8 mouse cellular contexts compared by ENCODE assay signal in genomic region chr4:125123279-125123671, GRCm38 (mm10). TPM values are rescaled to one million over a fixed set of nuclear protein-coding genes. Genes with fewer than 3 reads are reported as not detected.
A peak's percentile ranks its signal among the peaks of the same experiment; 100 is the strongest.
DNase-seq lines count a peak whose midpoint lies in the region; ATAC-seq and TF ChIP-seq lines count a peak whose summit lies in the region.

No protein-coding gene starts in this region.

- 66% methylated on average over 7 of the region's 7 CpGs for WGBS in kidney, adult 2 months
- 74% methylated on average over 7 of the region's 7 CpGs for WGBS in intestine, embryonic 15.5 days

- no peaks in the 10 kb centered on the region for H3K27me3 ChIP-seq in kidney, adult 2 months (replicated peaks; ENCODE audit: control insufficient read depth, insufficient read depth, low read length)
- no peaks in the 10 kb centered on the region for H3K27me3 ChIP-seq in intestine, embryonic 15.5 days (replicated peaks)

- peak; percentile 4 for ATAC-seq in activated CD4-positive, CD25-positive, alpha-beta regulatory T cell, adult 4 months
- no peak for ATAC-seq in intestine, embryonic 15.5 days
- peak; percentile 13 for ATAC-seq in megakaryocyte progenitor cell, adult 5-6 weeks (replicated peaks; ENCODE audit: poor library complexity)

- peak overlapping the region; percentile 34 for H3K4me2 ChIP-seq in intestine, embryonic 15.5 days (replicated peaks)

- H3K9me3 ChIP-seq in intestine, embryonic 15.5 days, result no peaks in the 10 kb centered on the region

- H3K9ac ChIP-seq in intestine, embryonic 15.5 days, result no peak overlapping the region

- no peak overlapping the region for H3K4me3 ChIP-seq in kidney, adult 2 months (ENCODE audit: insufficient read depth, low read depth, low read length)
- no peak overlapping the region for H3K4me3 ChIP-seq in intestine, embryonic 15.5 days (replicated peaks)

- DNase-seq in kidney, adult 2 months, result peak; percentile 65
- no peak for DNase-seq in kidney, adult 18-20 months
- no peak for DNase-seq in frontal cortex, postnatal 10 days (ENCODE audit: low spot score in 2 of 2)
- no peak for DNase-seq in embryo, embryonic 9.5 days (ENCODE audit: extremely low spot score)
- no peak for DNase-seq in ovary, adult 18-20 months (ENCODE audit: low spot score)

- no peak for TF ChIP-seq POLR2A in kidney, adult 2 months (IDR thresholded peaks at IDR 0.05; ENCODE audit: low read depth, low read length)

- H3K36me3 ChIP-seq in kidney, adult 2 months (ENCODE audit: control insufficient read depth, insufficient read depth, low read length), result no peaks in the 10 kb centered on the region
- H3K36me3 ChIP-seq in intestine, embryonic 15.5 days, result no peaks in the 10 kb centered on the region

- no peak for TF ChIP-seq CTCF in kidney, adult 2 months (conservative IDR thresholded peaks at IDR 0.05; ENCODE audit: insufficient read depth, insufficient read length, low read depth, low read length)

- H3K27ac ChIP-seq in kidney, adult 2 months (ENCODE audit: insufficient read depth, low read depth, low read length), result peak overlapping the region; percentile 73
- H3K27ac ChIP-seq in intestine, embryonic 15.5 days, result peak overlapping the region; percentile 88

- H3K4me1 ChIP-seq in kidney, adult 2 months (ENCODE audit: control insufficient read depth, insufficient read depth, low read length), result peaks cover 50% of the 10 kb centered on the region
- H3K4me1 ChIP-seq in intestine, embryonic 15.5 days (replicated peaks), result peaks cover 45% of the 10 kb centered on the region

RNA-seq across cellular contexts. Expression of gene Zc3h12a, which starts 4.4 kb away (rescaled TPM):
- 4.4 and 5.3 TPM in 2 replicates for polyA plus RNA-seq in kidney, adult 2 months (2012; rRNA removed)
- 1 to 10 TPM; 5.0 to 5.9 TPM for polyA plus RNA-seq in activated CD4-positive, CD25-positive, alpha-beta regulatory T cell, adult 4 months (2017; shearing (Covaris generic))
- 1.4 and 1.8 TPM in 2 replicates for polyA plus RNA-seq in intestine, embryonic 15.5 days (2015; fragmentation: Nextera tagmentation; extraction: Ambion mirVana)
- total RNA-seq in megakaryocyte progenitor cell, adult 5-6 weeks (2015), result 6.0 and 6.2 TPM in 2 replicates
- 2.3 and 3.6 TPM in 2 replicates for total RNA-seq in megakaryocyte progenitor cell, adult 5-6 weeks (2017)

RNA-seq across cellular contexts. Expression of gene Meaf6, which starts 38.3 kb away (rescaled TPM):
- 10.8 and 17.5 TPM in 2 replicates for polyA plus RNA-seq in kidney, adult 2 months (2012; rRNA removed)
- polyA plus RNA-seq in activated CD4-positive, CD25-positive, alpha-beta regulatory T cell, adult 4 months (2017; shearing (Covaris generic)), result 10 to 100 TPM; 62.6 to 68.1 TPM
- polyA plus RNA-seq in intestine, embryonic 15.5 days (2015; fragmentation: Nextera tagmentation; extraction: Ambion mirVana), result 47.1 and 50.8 TPM in 2 replicates
- 37.5 and 48.8 TPM in 2 replicates for total RNA-seq in megakaryocyte progenitor cell, adult 5-6 weeks (2015)
- total RNA-seq in megakaryocyte progenitor cell, adult 5-6 weeks (2017), result 39.0 and 57.7 TPM in 2 replicates

RNA-seq across cellular contexts. Expression of gene Snip1, which starts 56.8 kb away (rescaled TPM):
- polyA plus RNA-seq in kidney, adult 2 months (2012; rRNA removed), result 7.3 and 8.3 TPM in 2 replicates
- polyA plus RNA-seq in activated CD4-positive, CD25-positive, alpha-beta regulatory T cell, adult 4 months (2017; shearing (Covaris generic)), result 10 to 100 TPM in 1 of 2 experiments, 1 to 10 TPM in 1; 8.2 to 10.6 TPM
- 24.6 and 28.2 TPM in 2 replicates for polyA plus RNA-seq in intestine, embryonic 15.5 days (2015; fragmentation: Nextera tagmentation; extraction: Ambion mirVana)
- 22.0 and 28.6 TPM in 2 replicates for total RNA-seq in megakaryocyte progenitor cell, adult 5-6 weeks (2015)
- 28.3 and 33.5 TPM in 2 replicates for total RNA-seq in megakaryocyte progenitor cell, adult 5-6 weeks (2017)

RNA-seq across cellular contexts. Expression of gene Dnali1, which starts 57.8 kb away (rescaled TPM):
- polyA plus RNA-seq in kidney, adult 2 months (2012; rRNA removed), result 0.44 and 0.48 TPM in 2 replicates
- not detected for polyA plus RNA-seq in activated CD4-positive, CD25-positive, alpha-beta regulatory T cell, adult 4 months (2017; shearing (Covaris generic))
- not detected in 2 replicates for polyA plus RNA-seq in intestine, embryonic 15.5 days (2015; fragmentation: Nextera tagmentation; extraction: Ambion mirVana)
- 0.15 TPM in 1 of 2 replicates, not detected in the other for total RNA-seq in megakaryocyte progenitor cell, adult 5-6 weeks (2015)
- not detected in 2 replicates for total RNA-seq in megakaryocyte progenitor cell, adult 5-6 weeks (2017)
